Mouse (Mus musculus): ENCODE results near the gene Pts.

Gene Pts

DNA sequence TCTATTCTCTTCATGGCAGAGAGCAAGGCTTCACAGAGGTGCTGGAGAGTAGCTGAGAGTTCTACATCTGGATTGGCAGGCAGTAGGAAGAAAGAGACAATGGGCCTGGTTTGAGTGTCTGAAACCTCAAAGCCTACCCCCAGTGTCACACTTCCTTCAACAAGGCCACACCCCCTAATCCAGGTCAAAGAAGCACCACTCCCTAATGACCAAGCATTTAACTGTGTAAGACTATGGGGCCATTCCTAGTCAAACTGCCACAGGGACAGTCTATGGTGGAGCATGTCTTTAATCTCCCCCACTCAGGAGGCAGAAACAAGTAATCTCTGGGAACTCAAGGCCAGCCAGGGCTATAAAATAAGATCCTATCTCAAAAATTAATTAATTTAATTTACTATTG, 37.7 kb downstream of the Pts start:
- DNase-seq = no peak

DNA sequence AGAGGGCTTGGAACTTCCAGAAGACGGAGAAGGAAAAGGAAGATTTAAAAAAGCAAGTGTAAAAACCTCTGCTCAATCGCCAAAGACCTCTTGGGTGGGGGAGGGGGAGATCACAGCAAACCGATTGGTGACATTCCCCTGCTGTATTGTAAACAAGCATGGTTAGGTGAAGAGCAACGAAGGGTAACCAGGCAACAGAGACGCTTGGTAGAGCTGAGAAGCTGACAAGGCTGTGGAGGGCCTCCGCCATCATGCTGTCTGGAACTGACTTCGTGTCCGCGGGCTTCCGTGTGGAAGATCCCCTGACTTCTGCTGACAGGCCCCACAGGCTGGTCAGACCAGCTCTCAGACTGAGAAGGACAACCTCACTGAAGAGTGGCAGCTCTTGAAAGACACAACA, 43.0 kb downstream of the Pts start:
- DNase-seq = no peak

DNA sequence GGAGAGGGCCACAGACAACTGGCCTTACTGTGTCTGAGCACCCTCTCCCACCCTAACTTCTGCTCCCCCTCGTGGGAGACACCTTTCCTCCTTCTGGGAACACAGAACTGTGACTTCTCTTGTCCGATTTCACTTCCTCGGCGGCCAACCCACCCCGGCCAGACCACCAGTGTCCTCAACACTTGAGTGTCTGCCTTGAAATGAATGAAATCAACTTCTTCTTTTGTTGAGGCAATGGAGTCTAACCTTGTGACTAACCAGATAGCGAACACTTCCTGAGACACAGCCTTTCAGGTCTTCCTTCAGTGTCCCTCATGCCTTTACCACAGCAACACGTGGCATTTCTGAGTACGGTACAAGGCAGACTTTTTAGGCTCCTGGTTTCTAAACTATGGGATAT, 45.8 kb downstream of the Pts start:
- no peak for DNase-seq

DNA sequence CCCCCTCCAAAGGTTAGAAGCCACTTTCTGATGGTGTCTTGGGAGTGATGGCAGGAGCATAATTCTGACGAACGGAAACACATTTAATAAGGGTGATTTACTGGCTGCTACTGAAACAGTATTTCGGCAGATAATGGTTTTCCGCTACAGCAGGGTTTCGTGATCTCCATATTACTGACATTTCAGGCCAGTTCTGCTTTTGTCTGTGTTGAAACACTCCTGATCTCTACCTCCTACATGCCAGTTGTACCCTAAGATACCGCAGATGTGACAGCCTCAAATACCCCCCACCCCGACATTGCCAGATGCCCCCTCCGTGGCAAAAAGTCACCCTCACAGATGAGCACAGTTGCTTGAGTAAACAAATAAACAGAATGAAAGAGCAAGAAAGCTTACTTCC, 49.0 kb downstream of the Pts start:
- DNase-seq = no peak

DNA sequence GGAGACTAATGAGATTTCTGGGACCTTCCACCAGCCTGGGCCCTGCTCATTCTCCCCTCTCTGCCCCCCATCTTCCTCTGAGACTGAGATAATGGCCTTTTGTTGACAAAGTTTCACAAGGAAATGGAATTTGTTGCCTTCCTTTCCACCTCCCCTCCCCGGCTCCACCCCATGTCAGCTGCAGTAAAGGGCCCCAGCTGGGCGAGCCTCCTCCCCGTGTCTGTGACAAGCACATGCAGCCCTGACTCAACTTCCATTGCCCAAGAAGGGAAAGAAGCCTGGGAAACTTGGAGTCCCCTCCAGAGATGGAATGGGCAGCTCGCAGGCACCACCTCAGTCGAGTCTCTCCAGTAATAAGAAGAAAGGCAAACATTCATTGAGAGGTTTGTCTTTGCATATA, 49.7 kb downstream of the Pts start:
- no peak for DNase-seq

DNA sequence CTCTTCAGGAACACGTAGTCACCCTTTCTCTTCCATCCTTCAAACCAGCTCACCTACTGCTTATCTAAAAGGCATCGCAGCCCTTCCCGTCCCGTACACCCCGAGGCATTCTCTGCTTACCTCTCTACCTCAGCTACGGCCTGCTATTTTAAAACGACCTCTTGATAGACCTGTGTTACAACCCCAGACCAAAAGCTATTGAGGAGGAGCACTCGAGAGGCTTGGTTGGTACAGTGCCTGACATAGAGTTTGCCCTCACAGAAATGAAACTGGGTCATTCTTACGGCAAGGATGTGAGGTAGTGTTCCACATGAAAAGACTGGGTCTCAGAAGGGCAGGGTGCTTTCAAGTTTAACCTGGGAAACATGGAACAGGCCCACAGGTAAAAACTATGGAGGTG, 51.3 kb downstream of the Pts start:
- DNase-seq = no peak

DNA sequence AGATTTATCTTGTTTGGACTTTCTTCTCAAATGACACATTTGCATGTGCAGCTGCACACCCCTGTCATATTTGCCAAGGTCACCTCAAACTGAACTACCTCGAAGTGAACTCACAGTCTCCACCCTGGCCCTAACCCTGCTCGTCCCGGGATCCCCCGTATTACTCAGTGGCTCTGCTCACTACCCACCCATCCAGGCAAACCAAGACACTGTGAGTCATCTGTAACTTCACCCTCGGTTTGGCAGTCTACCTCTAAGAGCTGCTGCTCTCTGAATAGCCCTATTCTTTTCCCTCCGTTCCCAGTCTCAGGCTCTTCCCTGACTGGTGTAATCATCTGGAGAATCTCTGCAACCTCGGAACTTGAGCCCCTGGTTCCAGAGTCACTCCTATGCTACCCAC, 51.9 kb downstream of the Pts start:
- DNase-seq = no peak

DNA sequence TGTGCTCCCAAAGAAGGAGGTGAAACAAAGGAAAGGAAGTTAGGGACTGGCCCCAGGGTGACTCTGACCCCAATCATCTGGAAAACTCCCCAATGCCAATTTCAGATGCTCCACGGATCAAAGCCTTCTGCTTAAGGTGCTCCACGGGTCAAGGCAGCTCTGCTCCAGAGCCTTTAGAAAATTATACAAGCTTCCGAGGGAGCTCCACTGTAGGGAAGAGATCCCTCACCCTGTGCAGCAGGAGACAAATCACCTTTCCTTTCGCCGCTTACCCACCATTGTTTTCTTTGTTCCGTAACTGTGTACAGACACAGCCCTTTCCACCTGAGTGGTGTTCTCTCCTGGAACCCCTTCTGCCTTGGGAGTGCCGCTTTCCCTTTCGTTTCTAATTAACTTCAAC, 52.8 kb downstream of the Pts start:
- DNase-seq = no peak

DNA sequence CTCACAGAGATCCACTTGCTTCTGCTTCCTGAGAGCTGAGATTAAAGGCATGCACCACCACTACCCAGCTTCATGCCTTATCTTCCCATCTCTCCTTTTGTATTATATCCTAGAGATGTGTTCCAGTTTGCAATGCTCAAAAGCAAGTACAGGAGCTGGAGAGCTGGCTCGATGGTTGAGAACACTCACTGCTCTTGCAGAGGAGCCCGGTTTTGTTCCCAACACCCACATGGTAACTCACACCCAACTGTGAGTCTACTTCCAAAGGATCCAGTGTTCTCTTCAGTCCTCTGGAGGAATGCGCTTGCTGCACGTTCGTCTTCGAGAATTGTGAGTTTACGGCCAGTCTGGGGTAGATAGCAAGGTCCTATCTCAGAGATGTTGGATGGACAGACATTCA, 53.2 kb downstream of the Pts start:
- DNase-seq = no peak
